Mouse (Mus musculus): ENCODE results near the gene Ddx42. TPM values are rescaled to one million over a fixed set of nuclear protein-coding genes. Genes with fewer than 3 reads are reported as not detected.
"Not testable (repeated sequence)": the region's sequence is repeated elsewhere in the genome, so short reads cannot be mapped to it uniquely, and the experiment has no call there.

Ddx42 gene
- polyA plus RNA-seq, 1 experiment from 2014 or later: 61.7 TPM

DNA sequence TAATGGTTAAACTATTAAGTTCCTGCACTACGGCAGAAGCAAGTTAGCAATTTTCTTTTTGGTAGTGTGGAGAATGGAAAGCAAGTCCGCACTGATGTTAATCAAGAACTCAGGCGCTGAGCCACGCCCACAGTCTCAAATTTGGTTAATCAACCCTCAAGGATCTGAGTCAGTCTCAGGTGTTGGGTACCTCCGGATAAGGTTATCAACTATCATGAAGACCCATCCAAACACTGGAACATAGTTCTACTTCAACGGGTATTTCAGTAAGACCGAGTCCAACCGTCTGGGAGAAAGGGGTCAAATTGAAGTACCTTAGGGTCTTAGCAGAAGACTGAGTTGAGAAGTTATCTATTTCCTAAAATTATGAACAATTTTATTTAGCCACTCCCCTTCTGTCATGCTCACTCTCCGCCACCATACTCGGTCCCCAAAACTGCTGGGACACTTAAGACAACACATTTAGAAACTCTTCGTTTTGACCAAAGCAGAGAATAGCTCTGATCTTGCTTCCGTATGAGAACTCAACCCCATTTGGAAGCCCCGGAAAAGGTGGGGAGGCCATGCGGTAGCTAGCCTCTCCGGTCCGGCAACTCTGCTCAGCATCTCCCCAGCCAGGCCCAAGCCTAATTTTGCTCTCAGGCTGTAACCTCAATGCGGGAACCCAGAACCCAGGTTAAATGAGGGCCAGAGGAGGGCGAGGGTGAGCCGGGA is 23.9 kb upstream of the Ddx42 start:
- Histone ChIP-seq H3K4me3 (ENCODE audit: inconsistent target) (peak overlapping the region; percentile 86), H3K79me2 (ENCODE audit: inconsistent target) (peaks cover 32% of the 10 kb centered on the region; the same call in 1 of the 2 replicates), H3K27ac (peak overlapping the region; percentile 64), H3K36me3 (ENCODE audit: inconsistent target) (peaks cover 13% of the 10 kb centered on the region; the same call in 1 of the 2 replicates)
- WGBS (ENCODE audit: missing documents): 7% methylated on average over 19 of the region's 19 CpGs

- peaks cover 13% of the 10 kb centered on the region; the same call in 1 of the 2 replicates for H3K36me3 ChIP-seq (ENCODE audit: inconsistent target)
- peak overlapping the region; percentile 86 for H3K4me3 ChIP-seq (ENCODE audit: inconsistent target)
- H3K79me2 ChIP-seq (ENCODE audit: inconsistent target): peaks cover 29% of the 10 kb centered on the region; the same call in 1 of the 2 replicates
- peak overlapping the region; percentile 79 for H3K27ac ChIP-seq
- WGBS (ENCODE audit: missing documents): 2% methylated on average over 42 of the region's 44 CpGs
Measured at GRCm38 (mm10) chr11:106193371-106194154, 23.2 kb upstream of the Ddx42 start.

DNA sequence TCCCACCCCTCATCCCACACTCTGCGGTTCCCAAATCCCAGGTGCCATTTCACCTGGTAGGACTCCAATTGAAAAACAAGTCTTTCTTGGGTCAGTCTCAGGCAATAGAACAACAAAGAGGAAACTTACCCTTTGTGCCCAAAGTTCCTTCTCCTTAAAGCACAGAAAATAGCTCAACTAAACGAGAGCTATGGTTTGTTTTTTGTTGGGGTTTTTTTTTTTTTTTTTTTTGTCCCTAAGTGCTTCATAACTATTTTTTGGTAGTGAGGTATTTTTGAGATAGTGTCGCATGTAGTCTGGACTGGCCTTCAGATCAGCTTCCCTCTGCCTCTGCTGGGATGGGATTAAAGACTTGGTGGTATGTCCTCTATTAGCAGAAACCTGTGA is 22.6 kb upstream of the Ddx42 start:
- H3K36me3 ChIP-seq (ENCODE audit: inconsistent target): peaks cover 13% of the 10 kb centered on the region; the same call in 1 of the 2 replicates
- peak overlapping the region; percentile 49 for H3K4me3 ChIP-seq (ENCODE audit: inconsistent target)
- H3K79me2 ChIP-seq (ENCODE audit: inconsistent target): peaks cover 25% of the 10 kb centered on the region; the same call in 1 of the 2 replicates
- H3K27ac ChIP-seq: peak overlapping the region; percentile 79
- WGBS (ENCODE audit: missing documents): 5% methylated on average over 2 of the region's 3 CpGs

DNA sequence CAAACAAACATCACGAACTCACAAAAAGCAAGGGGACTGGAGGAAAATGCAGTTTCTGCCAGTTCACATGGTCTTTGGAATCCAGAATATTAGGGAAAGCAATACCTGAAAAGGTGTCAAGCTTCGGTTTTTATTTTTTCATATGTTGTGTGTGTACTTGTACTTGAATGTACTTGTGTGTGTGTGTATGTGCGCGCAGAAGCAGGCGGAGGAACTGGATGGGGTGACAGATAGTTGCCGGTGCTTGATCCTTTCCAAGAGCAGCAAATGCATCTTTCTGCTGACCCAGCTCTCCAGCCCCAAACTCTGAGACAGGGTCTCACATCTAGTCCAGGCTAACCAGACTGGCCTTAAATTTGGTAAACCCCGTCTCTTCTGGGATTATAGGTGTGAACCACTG is 21.8 kb upstream of the Ddx42 start:
- Histone ChIP-seq H3K79me2 (ENCODE audit: inconsistent target) (peaks cover 25% of the 10 kb centered on the region; the same call in 1 of the 2 replicates), H3K4me3 (ENCODE audit: inconsistent target) (no peak overlapping the region), H3K27ac (no peak overlapping the region), H3K36me3 (ENCODE audit: inconsistent target) (peaks cover 13% of the 10 kb centered on the region; the same call in 1 of the 2 replicates)
- 98% methylated on average over 6 of the region's 7 CpGs for WGBS (ENCODE audit: missing documents)

- Histone ChIP-seq H3K79me2 (ENCODE audit: inconsistent target) (peaks cover 21% of the 10 kb centered on the region; the same call in 1 of the 2 replicates), H3K27ac (no peak overlapping the region), H3K36me3 (ENCODE audit: inconsistent target) (peaks cover 13% of the 10 kb centered on the region; the same call in 1 of the 2 replicates), H3K4me3 (ENCODE audit: inconsistent target) (no peak overlapping the region)
Measured at GRCm38 (mm10) chr11:106195341-106195740, 21.4 kb upstream of the Ddx42 start.

DNA sequence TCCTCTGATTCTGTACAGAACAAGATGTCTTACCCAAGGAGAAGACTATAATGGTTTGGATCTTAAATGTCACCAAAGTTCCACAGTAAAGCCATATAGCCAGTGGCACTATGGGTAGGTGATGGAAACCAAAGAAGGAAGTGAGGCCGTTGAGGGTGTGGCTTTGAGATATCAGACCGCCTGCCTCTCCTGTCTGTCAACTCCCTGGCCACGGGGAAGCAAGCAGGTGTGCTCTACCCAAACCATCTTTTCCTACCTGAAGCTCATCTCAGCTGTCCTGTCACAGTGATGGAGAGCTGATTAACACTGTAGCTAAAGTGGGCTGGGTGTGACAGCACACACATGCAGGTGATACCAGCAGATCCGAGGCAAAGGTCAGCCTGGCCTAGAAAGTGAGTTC is 18.4 kb upstream of the Ddx42 start:
- H3K36me3 ChIP-seq (ENCODE audit: inconsistent target): peaks cover 13% of the 10 kb centered on the region; the same call in 1 of the 2 replicates

GRCm38 (mm10) chr11:106199997-106200396 is 16.7 kb upstream of the Ddx42 start:
- H3K4me3 ChIP-seq (ENCODE audit: inconsistent target); H3K79me2 ChIP-seq (ENCODE audit: inconsistent target); H3K27ac ChIP-seq: not testable (repeated sequence)
- peaks cover 28% of the 10 kb centered on the region for H3K36me3 ChIP-seq (ENCODE audit: inconsistent target)
- WGBS (ENCODE audit: missing documents): 93% methylated on average over 6 of the region's 7 CpGs

More for the DNA sequence above, 18.4 kb upstream of the Ddx42 start:
- WGBS (ENCODE audit: missing documents): 64% methylated on average over 4 of the region's 4 CpGs
- no peaks in the 10 kb centered on the region for H3K79me2 ChIP-seq (ENCODE audit: inconsistent target)
- H3K27ac ChIP-seq: no peak overlapping the region
- no peak overlapping the region for H3K4me3 ChIP-seq (ENCODE audit: inconsistent target)

DNA sequence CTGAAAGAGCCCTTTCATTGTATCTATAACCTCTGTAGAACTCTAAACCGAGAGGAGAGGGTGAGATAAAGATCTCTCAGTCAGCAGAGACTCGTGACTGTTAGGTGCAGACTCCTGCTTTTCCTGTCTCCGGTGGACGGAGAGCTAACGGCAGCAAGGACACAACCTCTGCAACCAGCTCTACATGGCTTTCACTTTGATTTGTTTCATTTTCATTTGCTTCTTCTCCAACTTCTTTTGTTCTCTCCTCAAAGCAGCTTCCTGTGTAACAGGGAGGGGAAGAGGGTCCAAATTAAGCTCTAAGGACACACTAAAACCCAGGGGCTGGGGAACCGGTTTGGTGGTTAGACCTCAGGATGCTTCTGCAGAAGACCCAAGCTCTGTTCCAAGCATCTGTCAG is 16.0 kb upstream of the Ddx42 start:
- 29% methylated on average over 6 of the region's 6 CpGs for WGBS (ENCODE audit: missing documents)
- Histone ChIP-seq H3K79me2 (ENCODE audit: inconsistent target) (no peaks in the 10 kb centered on the region), H3K27ac (no peak overlapping the region), H3K4me3 (ENCODE audit: inconsistent target) (no peak overlapping the region), H3K36me3 (ENCODE audit: inconsistent target) (peaks cover 35% of the 10 kb centered on the region)

- peaks cover 37% of the 10 kb centered on the region for H3K36me3 ChIP-seq (ENCODE audit: inconsistent target)
- no peak overlapping the region for H3K4me3 ChIP-seq (ENCODE audit: inconsistent target)
- WGBS (ENCODE audit: missing documents): 70% methylated on average over 11 of the region's 19 CpGs
- 0 out of 2 replicates have a peak overlapping the region, but pooled peaks have one; percentile 7 for H3K27ac ChIP-seq
- no peaks in the 10 kb centered on the region for H3K79me2 ChIP-seq (ENCODE audit: inconsistent target)
Measured at GRCm38 (mm10) chr11:106201337-106202122, 15.2 kb upstream of the Ddx42 start.

DNA sequence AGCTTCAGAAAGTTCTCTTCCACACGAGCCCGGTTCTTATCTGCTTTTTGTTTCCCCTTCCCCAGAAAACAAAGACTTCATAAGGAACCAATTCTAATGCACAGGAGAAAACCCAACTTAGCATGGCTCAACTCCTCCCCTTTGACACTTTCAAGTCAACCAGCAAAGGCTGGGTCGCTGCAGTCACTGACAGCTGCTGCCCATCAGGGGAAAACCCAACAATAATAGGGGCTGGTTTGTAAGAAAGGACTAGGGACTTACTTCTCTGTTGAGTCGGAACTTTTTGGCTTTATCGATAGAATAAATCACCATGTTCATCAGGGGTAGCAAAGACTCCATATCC is 14.6 kb upstream of the Ddx42 start, which contains the start of gene Strada:
Gene Strada (minus strand): TSS at position 46 of the 343 bp plus-strand sequence.
- 42% methylated on average over 5 of the region's 5 CpGs for WGBS (ENCODE audit: missing documents)
- Histone ChIP-seq H3K4me3 (ENCODE audit: inconsistent target) (no peak within 1 kb of the TSS), H3K79me2 (ENCODE audit: inconsistent target) (no peaks in the 10 kb centered on the region), H3K27ac (0 out of 2 replicates have a peak within 1 kb of the TSS, but pooled peaks have one; percentile 7), H3K36me3 (ENCODE audit: inconsistent target) (peaks cover 37% of the 10 kb centered on the region)

DNA sequence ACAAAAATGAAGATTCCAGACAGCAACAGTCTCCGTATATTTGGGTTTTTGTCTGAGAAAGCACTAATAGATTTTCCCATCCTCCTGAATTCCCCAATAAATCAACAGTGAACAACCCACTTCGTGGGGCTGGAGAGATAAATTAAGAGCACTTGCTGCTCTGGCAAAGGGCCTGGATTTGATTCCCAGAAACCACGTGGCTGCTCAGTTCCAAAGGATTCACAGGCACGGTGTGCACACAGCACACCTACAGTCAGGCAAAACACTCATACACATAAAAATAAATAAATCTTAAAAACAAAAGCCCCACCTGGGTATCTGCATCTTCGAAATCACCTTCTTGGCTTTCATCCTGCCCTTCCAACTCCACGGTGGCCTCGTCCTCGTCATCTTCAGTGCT is 4.0 kb upstream of the Ddx42 start:
- WGBS (ENCODE audit: missing documents): 95% methylated on average over 8 of the region's 8 CpGs
- Histone ChIP-seq H3K27ac (no peak overlapping the region), H3K36me3 (ENCODE audit: inconsistent target) (peaks cover 50% of the 10 kb centered on the region), H3K4me3 (ENCODE audit: inconsistent target) (no peak overlapping the region), H3K79me2 (ENCODE audit: inconsistent target) (peaks cover 47% of the 10 kb centered on the region)

DNA sequence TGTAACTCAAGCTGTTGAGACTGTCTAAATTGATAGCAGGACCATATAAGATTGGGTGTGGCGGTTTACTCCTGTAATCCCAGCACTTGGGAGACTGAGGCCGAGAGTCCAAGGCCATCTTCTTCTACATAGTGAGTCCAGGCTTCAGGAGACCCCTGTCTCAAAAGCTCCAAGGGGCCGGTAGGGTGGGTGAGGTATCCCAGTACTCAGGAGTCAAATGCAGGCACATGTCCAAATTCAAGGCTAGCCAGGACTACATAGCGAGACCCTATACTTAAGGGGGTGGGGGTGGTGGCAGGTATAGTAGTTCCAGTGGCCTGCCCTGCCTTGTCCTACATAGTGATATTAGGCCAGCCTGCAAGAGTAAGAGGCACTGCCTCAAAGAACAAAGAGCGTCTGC is 1.9 kb upstream of the Ddx42 start:
- WGBS (ENCODE audit: missing documents): 92% methylated on average over 5 of the region's 5 CpGs
- Histone ChIP-seq H3K4me3 (ENCODE audit: inconsistent target) (peak overlapping the region; percentile 88), H3K36me3 (ENCODE audit: inconsistent target) (peaks cover 30% of the 10 kb centered on the region; the same call in 1 of the 2 replicates), H3K27ac (no peak overlapping the region), H3K79me2 (ENCODE audit: inconsistent target) (peaks cover 68% of the 10 kb centered on the region)

DNA sequence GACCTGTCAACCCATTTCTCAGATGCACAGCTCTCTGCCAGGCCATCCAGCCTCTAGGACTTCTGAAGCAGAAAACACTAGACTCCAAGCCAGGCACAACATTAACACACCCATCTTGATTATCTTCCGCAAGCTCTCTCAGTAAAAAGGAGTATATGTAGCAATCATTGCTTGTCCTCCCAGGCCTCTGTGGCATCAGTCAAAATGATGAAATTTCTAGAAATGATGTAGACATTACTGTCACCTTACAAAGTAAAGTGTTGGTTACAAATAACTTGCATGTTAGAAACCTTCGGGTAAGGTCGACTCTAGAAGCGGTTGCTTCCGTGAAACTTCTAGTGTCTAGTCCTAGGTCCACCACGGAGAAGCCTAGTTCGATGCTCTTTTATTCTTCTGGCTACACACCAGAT is 1.3 kb upstream of the Ddx42 start:
- 10% methylated on average over 7 of the region's 7 CpGs for WGBS (ENCODE audit: missing documents)

More for the DNA sequence above, 1.3 kb upstream of the Ddx42 start:
- H3K27ac ChIP-seq: peak overlapping the region; percentile 90
- H3K36me3 ChIP-seq (ENCODE audit: inconsistent target): peaks cover 25% of the 10 kb centered on the region; the same call in 1 of the 2 replicates
- peaks cover 74% of the 10 kb centered on the region for H3K79me2 ChIP-seq (ENCODE audit: inconsistent target)
- H3K4me3 ChIP-seq (ENCODE audit: inconsistent target): peak overlapping the region; percentile 88

Measured in macrophage (primary cell).